Mouse (Mus musculus): ENCODE measurements around the gene Pnma1.
A peak's percentile ranks its signal among the peaks of the same experiment; 100 is the strongest.

The Pnma1 gene

DNA sequence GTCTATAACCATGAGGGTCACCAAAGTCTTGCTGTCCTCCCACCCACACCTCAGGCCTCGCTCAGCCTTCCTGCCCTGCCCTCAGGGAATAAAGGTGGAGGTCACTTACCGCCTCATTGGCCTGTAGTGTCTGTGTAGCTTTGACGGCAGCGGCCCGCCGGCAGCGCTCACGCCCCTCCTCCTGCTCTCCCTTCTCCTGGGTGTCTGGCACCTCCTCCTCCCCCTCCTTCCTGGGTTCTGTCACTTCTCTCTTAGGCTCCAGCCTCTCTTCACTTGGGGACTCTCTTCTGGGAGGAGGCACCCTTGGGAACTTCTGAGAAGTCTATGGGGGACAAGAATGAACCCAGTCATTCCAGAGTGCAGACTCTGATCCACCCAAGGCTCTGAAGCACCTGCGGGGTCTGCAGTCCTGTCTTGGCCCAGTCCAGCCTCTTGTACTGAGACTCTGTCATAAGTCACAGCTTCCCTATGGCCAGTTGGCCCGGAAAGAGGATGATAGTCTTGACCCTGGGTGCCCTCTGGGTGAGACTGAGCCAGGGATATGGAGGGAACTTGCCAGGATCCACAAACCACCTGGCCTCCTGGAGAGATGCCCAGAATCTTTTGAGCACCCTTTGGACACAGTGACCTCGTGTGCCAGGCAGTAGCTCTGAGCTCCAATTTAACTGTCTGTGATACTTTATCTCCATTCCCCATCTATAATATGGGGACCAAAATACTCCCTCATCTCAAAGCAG is 6.7 kb upstream of the Pnma1 start:
- DNase-seq (ENCODE audit: low read depth, low spot score) = no peak

DNA sequence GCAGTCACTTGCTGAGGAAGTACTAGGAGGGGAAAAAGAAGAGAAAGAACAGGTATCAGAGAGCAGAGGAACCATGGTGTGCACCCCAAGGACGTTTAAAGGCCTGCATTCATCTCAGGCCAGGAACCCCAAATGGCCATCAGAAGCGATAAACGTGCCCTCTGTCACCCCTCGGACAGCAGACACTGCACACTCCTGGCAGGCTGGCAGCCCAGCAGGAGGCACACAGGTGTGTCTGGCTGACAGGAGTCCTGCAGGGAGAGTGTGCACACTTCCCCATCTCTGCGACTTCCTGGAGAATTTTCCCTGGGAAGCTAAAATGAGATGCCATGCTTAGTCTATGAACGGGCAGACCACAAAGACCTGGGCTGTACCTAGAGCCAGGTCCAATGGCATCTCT is 5.1 kb upstream of the Pnma1 start:
- DNase-seq (ENCODE audit: low read depth, low spot score) = no peak

- DNase-seq (ENCODE audit: low read depth, low spot score) = peak; percentile 66
These were observed 4.3 kb upstream of the Pnma1 start for GRCm38 (mm10) chr12:84152352-84153190.

DNA sequence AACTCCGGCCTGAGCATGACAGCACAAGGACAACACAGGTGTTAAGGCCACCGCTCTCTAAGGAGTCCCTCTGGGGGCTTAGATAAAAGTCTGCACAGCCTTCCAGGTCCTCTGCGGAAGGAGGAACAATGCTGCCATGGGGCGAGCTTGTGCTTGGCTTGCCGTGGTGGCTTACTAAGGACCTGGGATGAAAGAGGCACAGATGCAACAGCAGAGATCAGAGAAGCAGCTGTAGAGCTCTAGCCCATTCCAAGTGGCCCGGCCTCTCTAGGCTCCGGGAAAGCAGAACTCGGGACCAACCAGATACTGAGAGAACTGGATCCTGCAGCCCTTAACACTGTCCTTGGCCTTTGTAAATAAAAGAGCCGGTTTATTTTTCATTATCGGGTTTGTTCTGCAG is 3.6 kb upstream of the Pnma1 start:
- no peak for DNase-seq (ENCODE audit: low read depth, low spot score)

DNA sequence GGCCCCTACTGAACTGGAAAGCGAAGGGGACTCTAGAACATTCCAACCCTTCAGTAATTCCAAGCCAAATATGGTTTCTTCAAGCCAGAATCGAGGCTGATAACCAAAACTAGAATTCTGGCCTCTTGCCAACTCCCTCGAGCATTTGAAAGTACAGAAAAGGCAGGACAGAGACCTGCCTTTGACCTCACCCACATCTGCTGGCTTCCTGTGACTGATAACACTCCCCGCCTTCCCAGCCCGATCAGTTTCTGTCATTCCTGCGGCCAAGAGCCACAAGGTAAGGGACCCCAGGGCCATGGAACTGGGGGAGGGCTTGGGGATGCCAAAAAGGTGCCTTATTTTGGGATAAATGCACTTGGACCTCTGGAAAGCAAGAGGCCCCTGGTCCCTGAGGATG is 2.7 kb upstream of the Pnma1 start:
- DNase-seq (ENCODE audit: low read depth, low spot score) = peak; percentile 93

DNA sequence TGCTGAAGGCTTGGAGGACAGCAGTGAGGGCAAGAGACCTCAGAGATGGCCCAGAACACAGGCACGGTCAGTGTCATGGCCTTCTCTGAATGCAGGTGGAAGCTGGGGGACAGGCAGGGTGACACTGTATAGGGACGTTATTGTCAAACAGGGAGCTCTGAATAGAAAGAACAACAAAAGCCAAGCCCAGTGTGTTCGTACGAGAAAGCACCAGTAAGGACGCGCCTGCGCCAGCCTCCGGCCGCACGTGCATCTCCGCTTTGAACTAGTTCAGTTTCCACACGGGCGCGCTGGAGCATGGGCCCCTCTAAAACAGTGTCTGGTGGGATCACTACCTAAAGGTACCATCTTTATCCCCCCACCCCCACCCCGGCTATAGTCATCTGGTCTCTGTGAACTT is 1.7 kb upstream of the Pnma1 start:
- DNase-seq (ENCODE audit: low read depth, low spot score) = no peak

DNA sequence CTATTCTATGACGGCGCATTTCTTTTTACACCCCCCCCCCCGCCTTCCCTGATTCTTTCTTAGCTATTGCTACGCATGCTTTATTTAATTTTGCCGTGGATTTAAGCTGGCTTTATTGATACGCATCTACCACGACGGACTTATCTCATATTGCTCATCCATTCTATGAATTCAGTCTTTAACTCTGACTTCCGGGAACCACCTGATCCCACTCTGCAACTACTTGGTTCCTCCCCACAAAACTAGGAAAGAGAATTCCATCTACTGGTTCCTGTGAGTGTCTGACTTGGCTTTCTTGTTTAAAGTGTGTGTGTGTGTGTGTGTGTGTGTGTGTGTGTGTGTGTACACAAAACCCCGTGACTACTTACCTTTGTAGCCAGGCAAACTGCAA is 328 bp upstream of the Pnma1 start:
- no peak for DNase-seq (ENCODE audit: low read depth, low spot score)

DNA sequence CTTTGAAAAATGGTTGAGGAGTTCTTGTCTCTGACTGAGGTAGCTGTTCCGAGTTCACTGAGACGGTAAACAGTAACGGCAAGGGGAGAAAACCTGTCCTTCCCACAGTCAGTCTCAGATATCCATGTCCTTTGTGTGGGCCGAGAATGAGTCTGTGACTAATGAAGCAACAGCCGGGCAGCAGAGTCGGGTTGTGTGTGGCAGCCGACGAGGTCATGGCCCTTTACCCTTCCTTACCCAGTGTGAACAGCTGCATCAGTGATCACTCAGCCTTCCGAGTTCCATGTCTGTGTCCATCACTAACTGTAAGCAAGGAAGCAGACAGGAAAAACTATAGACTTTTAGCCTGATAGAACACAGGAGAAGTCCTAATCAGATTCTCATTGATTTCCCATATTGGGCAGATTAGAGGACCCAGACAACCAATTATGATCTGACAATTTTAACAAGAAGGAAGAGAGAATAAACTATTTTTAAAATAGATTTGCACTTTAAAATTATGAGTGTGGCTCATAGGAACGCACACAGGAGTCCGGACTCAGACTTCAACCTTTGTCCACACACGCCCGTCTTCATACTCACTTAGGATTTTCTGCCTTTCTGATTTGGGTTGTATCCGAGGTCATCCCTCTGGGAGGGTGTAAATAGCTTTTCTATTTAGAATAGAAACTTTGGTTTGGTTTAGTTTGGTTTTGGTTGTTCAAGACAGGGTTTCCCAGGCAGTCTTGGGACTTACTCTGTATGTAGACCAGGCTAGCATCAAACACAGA is 5.8 kb downstream of the Pnma1 start:
- no peak for DNase-seq (ENCODE audit: low read depth, low spot score)

- DNase-seq (ENCODE audit: low read depth, low spot score) = no peak
These were observed 7.0 kb downstream of the Pnma1 start for GRCm38 (mm10) chr12:84141271-84141670.

DNA sequence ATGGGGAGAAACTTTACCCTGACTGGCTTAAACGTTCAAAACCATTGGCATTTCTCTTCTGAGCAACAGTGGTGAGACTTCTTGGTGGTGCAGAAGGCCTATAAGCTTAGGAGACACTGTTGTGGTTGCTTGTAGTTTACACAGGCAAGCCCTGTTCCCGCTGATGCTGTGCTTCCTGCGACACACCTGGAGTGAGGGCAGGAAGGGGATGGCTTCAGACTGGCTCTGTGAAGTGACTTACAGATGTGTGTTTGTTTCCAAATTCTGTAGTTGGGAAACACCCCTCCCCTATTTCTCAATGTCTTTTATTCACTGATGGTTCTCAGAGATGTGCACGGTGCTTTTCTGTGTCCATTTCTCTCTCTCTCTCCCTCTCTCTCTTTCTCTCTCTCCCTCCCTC is 8.2 kb downstream of the Pnma1 start:
- DNase-seq (ENCODE audit: low read depth, low spot score) = no peak

DNA sequence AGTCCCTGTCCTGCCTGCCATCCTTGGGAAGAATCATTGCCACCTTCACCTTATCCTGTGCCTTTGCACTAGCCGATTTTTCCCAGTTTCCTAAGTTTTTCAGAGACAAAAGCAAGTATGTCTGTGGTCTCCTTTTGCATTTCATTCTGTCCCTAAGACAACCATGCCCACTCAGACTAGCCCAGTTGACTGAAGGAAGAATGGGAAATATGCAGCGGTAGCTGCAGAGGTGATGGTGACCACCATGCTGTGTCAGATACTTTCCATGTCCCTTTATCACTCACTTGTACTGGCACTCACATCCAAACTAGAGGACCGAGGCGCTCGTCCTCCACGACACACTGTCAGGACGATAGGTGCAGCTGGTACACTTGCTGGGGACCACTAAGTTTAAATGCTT is 11.2 kb downstream of the Pnma1 start:
- no peak for DNase-seq (ENCODE audit: low read depth, low spot score)

DNA sequence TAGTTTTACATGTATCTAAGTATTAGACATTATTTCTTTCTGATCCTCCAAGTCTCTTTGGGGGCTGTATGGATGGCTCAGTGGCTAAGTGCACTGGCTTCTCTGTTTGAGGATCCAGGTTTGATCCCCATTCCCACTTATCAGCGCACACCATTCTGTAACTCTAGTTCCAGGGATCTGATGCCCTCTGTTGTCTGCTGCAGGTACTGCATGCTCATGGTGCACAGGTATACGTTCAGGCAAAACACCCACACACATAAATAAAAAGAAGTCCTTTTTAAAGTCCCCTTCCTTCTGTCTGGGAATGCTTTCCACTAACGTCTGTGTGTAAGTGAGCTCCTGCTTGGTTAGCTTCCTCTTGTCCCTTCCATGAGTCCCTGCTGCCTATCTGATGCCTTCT is 16.0 kb downstream of the Pnma1 start:
- DNase-seq (ENCODE audit: low read depth, low spot score) = peak; percentile 56

- no peak for DNase-seq (ENCODE audit: low read depth, low spot score)
These were observed 18.4 kb downstream of the Pnma1 start for GRCm38 (mm10) chr12:84129931-84130330.

DNA sequence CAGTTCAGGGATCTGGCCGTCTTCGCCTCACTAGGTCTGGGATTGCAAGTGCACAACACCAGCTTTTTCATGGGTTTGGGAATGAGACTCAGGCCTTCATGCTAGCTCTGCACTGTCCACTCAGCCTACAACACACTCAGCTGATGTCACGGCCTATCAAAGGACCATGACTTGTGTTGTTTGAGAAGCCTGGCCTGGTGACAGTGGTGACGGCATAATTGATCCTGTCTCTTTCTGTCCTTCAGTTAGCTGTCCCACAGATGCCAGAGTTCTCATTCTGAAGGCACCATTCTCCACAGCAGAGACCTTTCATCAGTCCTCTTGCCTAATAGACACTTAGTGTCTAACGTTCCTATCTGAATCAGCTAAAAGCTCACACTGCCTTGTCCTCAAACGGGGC is 19.7 kb downstream of the Pnma1 start:
- DNase-seq (ENCODE audit: low read depth, low spot score) = no peak

DNA sequence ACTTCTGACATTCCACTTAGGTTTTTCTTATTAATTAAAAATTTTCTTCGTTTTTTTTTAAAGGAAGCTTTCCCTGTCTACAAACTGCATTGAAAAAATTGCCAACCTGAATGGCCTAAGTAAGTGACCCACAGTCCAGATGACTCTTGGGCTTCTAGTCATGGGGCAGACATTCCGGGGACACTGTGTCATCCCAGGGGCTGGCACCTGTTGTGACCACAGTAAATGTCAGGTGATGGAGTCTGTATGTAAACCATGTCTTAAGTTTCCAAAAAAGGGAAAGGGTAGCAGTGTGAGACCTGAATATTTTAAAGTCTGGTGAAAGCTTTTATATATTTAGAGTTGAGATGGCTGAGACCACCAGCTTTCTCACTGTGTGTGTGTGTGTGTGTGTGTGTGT is 21.4 kb downstream of the Pnma1 start:
- DNase-seq (ENCODE audit: low read depth, low spot score) = no peak

DNA sequence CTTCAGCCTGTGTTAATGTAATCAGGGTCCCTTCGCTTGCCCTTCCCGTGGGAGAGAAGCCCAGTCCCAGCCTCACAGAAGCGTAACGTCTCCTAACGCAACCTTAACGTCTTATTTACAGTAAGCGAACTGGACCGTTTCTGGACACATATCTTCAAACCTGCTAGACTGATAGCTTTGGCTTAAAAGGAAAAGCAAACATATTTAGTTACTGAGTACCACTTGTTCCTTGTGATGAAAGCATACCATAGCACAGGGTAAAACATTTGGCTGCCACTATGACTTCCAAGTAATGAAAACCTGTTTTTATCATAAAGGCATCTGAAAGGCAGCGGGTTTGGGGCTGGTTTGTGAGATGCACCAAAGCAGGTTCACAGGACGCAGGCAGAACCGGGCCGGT is 22.4 kb downstream of the Pnma1 start:
- DNase-seq (ENCODE audit: low read depth, low spot score) = no peak

DNA sequence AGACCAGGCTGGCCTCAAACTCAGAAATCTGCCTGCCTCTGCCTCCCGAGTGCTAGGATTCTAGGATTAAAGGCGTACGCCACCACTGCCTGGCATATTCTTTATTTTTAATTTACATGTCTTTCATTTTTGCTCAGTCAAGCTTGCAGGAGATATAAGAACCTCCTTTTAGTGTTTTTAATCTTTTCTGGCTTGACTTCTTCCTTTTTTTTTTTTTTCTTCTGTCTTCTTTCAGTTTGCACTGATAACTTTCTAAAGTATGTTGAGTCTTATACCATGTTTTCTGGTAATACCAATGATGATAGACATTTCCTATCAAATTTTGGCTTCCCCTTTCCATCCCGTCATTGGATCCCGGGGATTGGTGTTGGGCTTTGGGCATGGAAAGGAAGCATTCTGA is 28.7 kb downstream of the Pnma1 start:
- no peak for DNase-seq (ENCODE audit: low read depth, low spot score)

DNA sequence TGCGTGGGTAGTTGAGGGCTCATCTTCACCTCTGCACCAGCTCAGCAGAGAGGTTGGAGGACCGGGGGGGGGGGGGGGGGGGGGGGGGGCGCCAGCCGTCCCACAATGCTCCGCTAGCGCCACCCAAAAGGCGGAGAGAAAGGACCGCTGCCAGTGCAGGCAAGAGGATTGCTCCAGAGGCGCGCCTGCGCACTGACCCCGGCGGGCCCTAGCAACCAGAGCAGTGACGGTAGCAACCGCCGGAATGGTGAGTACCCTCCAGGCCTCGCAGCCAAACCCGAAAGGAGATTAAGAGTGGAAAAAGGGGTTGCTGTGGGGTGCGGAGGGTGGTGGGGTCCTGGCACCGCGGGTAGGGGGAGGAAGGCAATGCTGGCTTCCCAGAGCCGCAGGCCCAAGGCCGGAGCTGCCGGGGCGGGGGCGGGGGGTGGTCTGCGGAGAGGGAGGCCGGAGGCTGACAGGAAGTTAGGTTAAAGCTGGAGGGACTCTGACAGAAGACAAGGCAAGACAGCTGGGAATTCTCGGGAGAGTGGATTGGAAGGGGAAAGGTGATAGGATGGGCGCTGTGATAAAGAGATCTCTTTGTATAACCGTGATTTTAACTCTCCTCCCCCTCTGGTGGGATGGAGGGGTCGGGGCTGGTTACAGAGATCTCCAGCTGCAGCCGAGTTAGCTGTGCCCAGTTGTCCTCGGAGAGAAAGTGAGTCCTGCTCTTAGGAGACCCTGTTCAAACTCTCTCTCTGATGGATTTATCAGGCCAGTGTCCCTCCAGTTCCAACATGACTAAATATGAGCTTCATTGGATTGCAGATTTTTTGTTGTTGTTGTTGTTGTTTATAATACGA is 33.9 kb downstream of the Pnma1 start, which contains the start of gene Dnal1:
Gene Dnal1 (plus strand): TSS at position 214 of the 842 bp plus-strand sequence.
- DNase-seq (ENCODE audit: low read depth, low spot score) = no peak

- no peak for DNase-seq (ENCODE audit: low read depth, low spot score)
These were observed 34.6 kb downstream of the Pnma1 start for GRCm38 (mm10) chr12:84113676-84114075.

DNA sequence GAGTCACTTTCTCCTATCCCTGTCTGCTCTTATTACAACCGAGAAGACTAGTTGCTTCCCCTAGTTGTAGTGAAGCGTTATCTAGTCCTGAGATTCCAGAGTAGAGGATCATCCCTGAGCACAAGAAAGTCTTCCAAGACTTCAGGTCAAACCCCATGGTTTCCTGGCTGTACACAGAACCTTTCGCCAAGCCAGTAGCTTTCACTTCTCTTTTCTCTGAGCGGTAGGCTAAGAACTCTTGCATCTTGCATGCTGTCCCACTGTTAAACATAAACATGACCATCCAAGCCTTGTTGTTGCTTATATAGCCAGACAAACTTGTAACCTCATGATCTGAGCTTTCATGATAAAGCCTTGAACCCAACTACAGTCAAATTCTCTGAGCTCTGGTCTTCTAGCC is 37.5 kb downstream of the Pnma1 start:
- DNase-seq (ENCODE audit: low read depth, low spot score) = no peak

DNA sequence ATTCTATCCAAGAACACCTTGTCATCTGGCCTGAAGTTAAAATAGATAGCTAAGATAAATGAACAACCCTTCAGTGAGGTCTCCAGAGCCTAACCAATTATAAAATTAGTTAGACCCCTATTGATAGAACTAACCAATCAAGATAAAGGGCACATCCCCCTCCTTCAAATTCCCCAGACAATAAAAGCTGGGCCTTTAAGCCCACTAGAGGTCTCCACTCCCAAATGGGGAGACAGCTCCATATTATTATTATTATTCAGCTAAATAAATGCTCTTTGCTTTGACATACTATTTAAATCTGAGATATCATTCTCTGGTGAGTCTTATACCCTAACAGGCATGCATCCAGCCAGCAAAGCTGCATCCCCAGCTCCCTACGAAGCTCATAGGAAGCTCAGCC is 38.4 kb downstream of the Pnma1 start:
- no peak for DNase-seq (ENCODE audit: low read depth, low spot score)
